Mouse (Mus musculus) central nervous system, embryonic 14 days (tissue): ENCODE measurements around the gene Gm11096. TPM values are rescaled to one million over a fixed set of nuclear protein-coding genes. Genes with fewer than 3 reads are reported as not detected.

Experiments
- polyA plus RNA-seq: library from polyadenylated mRNA; depleted of rRNA; stranded (reverse); fragments of >200 nt; gene quantifications from 2 replicates; pipeline ENCODE4 v1.2.3, GENCODE M21; 2012; rRNA removed

Gm11096 gene
- polyA plus RNA-seq: not detected in 2 replicates

DNA sequence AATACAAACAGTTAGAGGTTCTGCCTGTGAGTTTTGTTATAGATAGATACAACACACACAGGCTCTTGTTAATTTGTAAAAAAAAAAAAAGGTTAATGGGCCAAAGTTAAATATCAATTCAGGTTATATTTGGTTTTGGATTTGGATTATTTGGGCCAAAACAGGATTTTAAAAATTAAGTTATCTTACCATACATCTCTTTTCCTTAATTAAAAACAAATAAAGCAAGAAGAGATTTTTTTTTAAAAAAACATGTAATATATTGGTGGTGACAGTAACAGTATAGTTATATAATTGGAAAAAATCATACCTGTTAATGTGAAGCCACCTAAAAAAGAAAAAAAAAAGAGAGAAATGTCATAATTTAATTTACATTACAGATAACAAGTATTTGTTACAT is at the start of gene Gm11096:
Gm11096 (plus strand) TSS at position 301 of the 400 bp plus-strand sequence.

